Mouse (Mus musculus): Measurements from ENCODE around the gene Tbc1d5. TPM values are rescaled to one million over a fixed set of nuclear protein-coding genes. Genes with fewer than 3 reads are reported as not detected.
"Not testable (repeated sequence)": the region's sequence is repeated elsewhere in the genome, so short reads cannot be mapped to it uniquely, and the experiment has no call there.

Gene Tbc1d5
- polyA plus RNA-seq, 1 experiment: 12.2 TPM

DNA sequence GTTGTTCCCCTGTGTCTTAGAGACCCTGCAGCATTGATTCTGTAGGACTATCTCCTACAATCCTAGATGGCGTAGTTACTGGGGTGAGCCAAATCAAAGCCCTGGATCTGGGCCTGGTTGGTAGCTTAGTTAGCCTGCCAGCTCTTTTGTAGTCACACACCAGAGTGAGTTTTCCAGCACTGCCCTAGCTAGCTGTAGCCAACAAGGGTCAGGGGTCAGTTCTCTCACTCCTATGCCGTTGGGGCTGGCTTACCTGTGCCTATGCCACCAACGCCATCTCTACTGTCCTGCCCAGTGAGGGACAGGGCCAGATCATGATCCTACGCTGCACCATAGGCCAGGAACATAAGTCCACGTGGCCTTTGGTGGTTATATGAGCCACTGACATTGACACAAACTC lies 461.6 kb downstream of the Tbc1d5 start:
- WGBS: 95% methylated on average over 5 of the region's 5 CpGs
- Histone ChIP-seq H3K27ac (ENCODE audit: control insufficient read depth, insufficient read depth, low read length) (no peak overlapping the region), H3K4me3 (ENCODE audit: control insufficient read depth, insufficient read depth, low read length) (no peak overlapping the region), H3K27me3 (ENCODE audit: control insufficient read depth, insufficient read depth, low read length) (no peaks in the 10 kb centered on the region), H3K4me1 (replicated peaks; ENCODE audit: control insufficient read depth, insufficient read depth, low read length) (no peaks in the 10 kb centered on the region), H3K36me3 (ENCODE audit: control insufficient read depth, insufficient read depth, low read length) (no peaks in the 10 kb centered on the region)
- TF ChIP-seq CTCF (IDR thresholded peaks at IDR 0.05; ENCODE audit: borderline replicate concordance, control insufficient read depth, extremely low read depth, insufficient read depth, low read length, poor library complexity): no peak
- TF ChIP-seq POLR2A (IDR thresholded peaks at IDR 0.05; ENCODE audit: control insufficient read depth, extremely low read depth, insufficient read depth, low read length, poor library complexity): no peak
- no peak for DNase-seq

DNA sequence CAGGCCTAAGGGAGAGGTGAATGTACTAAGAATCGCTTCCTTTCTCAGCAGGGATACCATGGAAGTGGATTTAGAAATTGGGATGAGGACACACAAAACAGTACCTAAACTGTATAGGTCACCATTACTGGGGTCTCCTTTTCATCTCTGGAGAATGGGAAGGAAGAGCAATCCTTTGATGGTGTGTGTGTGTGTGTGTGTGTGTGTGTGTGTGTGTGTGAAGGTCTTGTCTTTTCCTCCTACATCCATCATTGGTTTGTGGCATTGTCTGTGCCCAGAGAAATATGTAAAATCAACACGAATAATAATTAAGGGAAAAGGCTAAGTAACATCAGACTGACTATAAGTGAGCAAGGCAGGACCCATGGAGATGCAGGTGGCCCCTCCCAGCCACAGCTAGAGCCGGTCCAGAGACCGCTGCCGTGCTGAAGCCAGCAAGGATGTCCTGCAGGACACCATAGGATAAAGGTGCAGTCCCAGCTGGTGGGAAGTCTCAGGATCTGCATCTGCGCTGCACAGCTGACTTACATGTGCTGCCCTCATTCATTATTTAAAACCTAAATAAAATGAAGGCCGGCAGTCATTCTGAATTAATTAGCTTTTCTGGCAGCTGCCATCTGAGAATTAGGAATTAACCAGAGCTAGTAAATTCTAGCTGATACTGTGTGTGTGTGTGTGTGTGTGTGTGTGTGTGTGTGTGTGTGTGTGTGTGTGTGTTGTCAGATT lies 468.5 kb downstream of the Tbc1d5 start:
- WGBS: 93% methylated on average over 7 of the region's 7 CpGs
- Histone ChIP-seq H3K4me1 (replicated peaks; ENCODE audit: control insufficient read depth, insufficient read depth, low read length) (no peaks in the 10 kb centered on the region), H3K27me3 (ENCODE audit: control insufficient read depth, insufficient read depth, low read length) (no peaks in the 10 kb centered on the region), H3K36me3 (ENCODE audit: control insufficient read depth, insufficient read depth, low read length) (no peaks in the 10 kb centered on the region), H3K4me3 (ENCODE audit: control insufficient read depth, insufficient read depth, low read length) (no peak overlapping the region), H3K27ac (ENCODE audit: control insufficient read depth, insufficient read depth, low read length) (no peak overlapping the region)
- no peak for DNase-seq
- TF ChIP-seq POLR2A (IDR thresholded peaks at IDR 0.05; ENCODE audit: control insufficient read depth, extremely low read depth, insufficient read depth, low read length, poor library complexity) (no peak), CTCF (IDR thresholded peaks at IDR 0.05; ENCODE audit: borderline replicate concordance, control insufficient read depth, extremely low read depth, insufficient read depth, low read length, poor library complexity) (no peak)

DNA sequence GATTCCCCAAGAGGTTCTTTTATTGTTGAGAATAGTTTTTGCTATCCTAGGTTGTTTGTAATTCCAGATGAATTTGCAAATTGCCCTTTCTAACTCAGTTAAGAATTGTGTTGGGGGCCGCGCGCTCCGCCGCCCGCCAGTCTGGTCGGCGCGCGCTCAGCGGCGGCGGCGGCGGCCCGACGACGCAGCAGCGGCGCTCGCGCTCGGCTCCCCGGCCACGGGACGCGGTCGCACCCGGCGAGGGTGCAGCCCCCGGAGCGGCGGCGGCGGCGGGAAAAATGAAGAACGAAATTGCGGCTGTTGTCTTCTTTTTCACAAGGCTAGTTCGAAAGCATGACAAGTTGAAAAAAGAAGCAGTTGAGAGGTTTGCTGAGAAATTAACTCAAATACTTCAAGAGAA lies 480.7 kb downstream of the Tbc1d5 start:
- not testable (repeated sequence) for H3K27ac ChIP-seq (ENCODE audit: control insufficient read depth, insufficient read depth, low read length); H3K36me3 ChIP-seq (ENCODE audit: control insufficient read depth, insufficient read depth, low read length); H3K4me1 ChIP-seq (replicated peaks; ENCODE audit: control insufficient read depth, insufficient read depth, low read length); H3K27me3 ChIP-seq (ENCODE audit: control insufficient read depth, insufficient read depth, low read length); DNase-seq; H3K4me3 ChIP-seq (ENCODE audit: control insufficient read depth, insufficient read depth, low read length)
- 8% methylated on average over 39 of the region's 39 CpGs for WGBS

DNA sequence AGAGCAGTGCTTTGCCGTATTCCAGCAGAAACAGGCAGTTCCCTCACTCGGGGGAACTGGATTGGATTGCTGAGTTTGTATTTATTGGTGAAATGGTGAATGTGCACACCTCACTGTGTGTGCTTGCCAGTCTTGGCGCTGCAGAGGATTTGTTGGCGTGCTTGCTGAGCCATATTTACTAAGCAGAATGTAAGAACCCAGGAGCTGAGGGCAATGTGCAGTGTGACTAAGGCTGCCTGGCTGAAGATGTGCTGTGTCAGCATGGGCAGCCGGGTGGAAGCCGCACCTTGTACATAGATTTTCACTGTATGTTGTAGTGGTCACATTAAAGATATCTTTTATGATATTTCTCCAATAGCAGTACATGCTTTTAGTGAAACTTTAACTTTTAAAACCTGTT lies 491.0 kb downstream of the Tbc1d5 start:
- TF ChIP-seq CTCF (IDR thresholded peaks at IDR 0.05; ENCODE audit: borderline replicate concordance, control insufficient read depth, extremely low read depth, insufficient read depth, low read length, poor library complexity) (no peak), POLR2A (IDR thresholded peaks at IDR 0.05; ENCODE audit: control insufficient read depth, extremely low read depth, insufficient read depth, low read length, poor library complexity) (no peak)
- Histone ChIP-seq H3K4me1 (replicated peaks; ENCODE audit: control insufficient read depth, insufficient read depth, low read length) (no peaks in the 10 kb centered on the region), H3K36me3 (ENCODE audit: control insufficient read depth, insufficient read depth, low read length) (peaks cover 15% of the 10 kb centered on the region), H3K4me3 (ENCODE audit: control insufficient read depth, insufficient read depth, low read length) (no peak overlapping the region), H3K27me3 (ENCODE audit: control insufficient read depth, insufficient read depth, low read length) (no peaks in the 10 kb centered on the region), H3K27ac (ENCODE audit: control insufficient read depth, insufficient read depth, low read length) (no peak overlapping the region)
- 98% methylated on average over 6 of the region's 6 CpGs for WGBS
- no peak for DNase-seq

DNA sequence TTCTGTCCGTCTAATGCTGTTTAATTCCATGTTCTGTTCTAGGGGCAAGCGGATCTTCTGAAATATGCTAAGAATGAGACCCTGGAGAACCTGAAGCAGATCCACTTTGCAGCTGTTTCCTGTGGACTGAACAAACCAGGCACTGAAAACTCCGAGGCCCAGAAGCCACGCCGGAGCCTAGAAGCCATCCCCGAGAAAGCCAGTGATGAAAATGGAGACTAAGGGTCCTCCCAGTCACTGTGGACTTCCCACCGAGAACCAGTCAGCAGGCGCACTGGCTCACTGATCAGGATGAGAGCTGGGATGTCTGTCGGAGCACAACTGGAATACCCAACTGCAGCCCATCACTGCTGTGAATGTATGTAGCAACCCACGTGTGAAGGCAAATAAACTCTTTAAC lies 491.5 kb downstream of the Tbc1d5 start:
- H3K27me3 ChIP-seq (ENCODE audit: control insufficient read depth, insufficient read depth, low read length): no peaks in the 10 kb centered on the region
- no peak overlapping the region for H3K27ac ChIP-seq (ENCODE audit: control insufficient read depth, insufficient read depth, low read length)
- H3K4me3 ChIP-seq (ENCODE audit: control insufficient read depth, insufficient read depth, low read length): no peak overlapping the region
- no peaks in the 10 kb centered on the region for H3K4me1 ChIP-seq (replicated peaks; ENCODE audit: control insufficient read depth, insufficient read depth, low read length)
- TF ChIP-seq CTCF (IDR thresholded peaks at IDR 0.05; ENCODE audit: borderline replicate concordance, control insufficient read depth, extremely low read depth, insufficient read depth, low read length, poor library complexity): no peak
- 97% methylated on average over 10 of the region's 10 CpGs for WGBS
- peaks cover 15% of the 10 kb centered on the region for H3K36me3 ChIP-seq (ENCODE audit: control insufficient read depth, insufficient read depth, low read length)
- DNase-seq: no peak

DNA sequence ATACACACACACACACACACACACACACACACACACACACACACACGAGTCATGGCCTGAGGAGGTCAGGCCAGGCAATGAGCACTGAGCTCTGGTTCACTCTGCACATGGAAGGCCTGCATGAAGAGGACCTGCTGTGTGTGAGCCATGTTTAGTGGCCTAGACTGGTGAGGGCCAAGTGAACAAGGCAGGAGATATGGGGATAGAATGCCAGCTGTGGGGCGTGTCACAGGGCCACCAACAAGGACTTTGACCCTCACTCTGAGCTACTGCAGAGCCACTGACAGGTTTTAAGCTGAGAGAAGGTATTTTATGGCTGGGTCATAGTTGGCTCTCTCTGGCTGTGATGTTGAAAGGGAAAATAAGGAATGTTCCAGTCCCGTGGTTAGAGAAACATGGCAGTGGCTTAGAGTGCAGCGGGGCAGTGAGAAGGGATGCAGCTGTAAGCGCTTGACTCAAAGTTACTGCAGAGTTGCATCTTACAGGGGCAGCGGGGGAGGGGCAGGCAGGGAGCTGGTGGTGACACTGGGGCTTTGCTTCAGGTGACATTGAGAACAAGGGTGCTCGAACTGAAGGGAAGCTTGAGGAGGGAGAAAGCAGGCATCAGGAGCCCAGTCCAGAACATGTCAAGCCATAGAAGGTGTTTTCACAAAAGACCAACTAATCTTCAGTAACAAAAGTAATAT lies 494.0 kb downstream of the Tbc1d5 start:
- WGBS: 94% methylated on average over 7 of the region's 7 CpGs

More for the DNA sequence above, 494.0 kb downstream of the Tbc1d5 start:
- TF ChIP-seq CTCF (IDR thresholded peaks at IDR 0.05; ENCODE audit: borderline replicate concordance, control insufficient read depth, extremely low read depth, insufficient read depth, low read length, poor library complexity) (no peak), POLR2A (IDR thresholded peaks at IDR 0.05; ENCODE audit: control insufficient read depth, extremely low read depth, insufficient read depth, low read length, poor library complexity) (no peak)
- no peaks in the 10 kb centered on the region for H3K4me1 ChIP-seq (replicated peaks; ENCODE audit: control insufficient read depth, insufficient read depth, low read length)
- no peaks in the 10 kb centered on the region for H3K27me3 ChIP-seq (ENCODE audit: control insufficient read depth, insufficient read depth, low read length)
- no peak for DNase-seq
- no peak overlapping the region for H3K27ac ChIP-seq (ENCODE audit: control insufficient read depth, insufficient read depth, low read length)
- peaks cover 15% of the 10 kb centered on the region for H3K36me3 ChIP-seq (ENCODE audit: control insufficient read depth, insufficient read depth, low read length)
- no peak overlapping the region for H3K4me3 ChIP-seq (ENCODE audit: control insufficient read depth, insufficient read depth, low read length)

All from thymus, adult 2 months (tissue).